1 mouse cellular context compared by ENCODE assay signal in genomic region chr4:43043644-43044357, GRCm38 (mm10).
TF ChIP-seq lines count a peak whose summit lies in the region.

No protein-coding gene starts in this region.

TF ChIP-seq in CH12.LX, 34 proteins besides CTCF, POLR2A, EP300 and RAD21 (continued from another document):
- no peak for TF ChIP-seq MAX (IDR thresholded peaks at IDR 0.05; ENCODE audit: low read length)
- TF ChIP-seq CHD1 (IDR thresholded peaks at IDR 0.05; ENCODE audit: low read depth, low read length), result no peak
- TF ChIP-seq TBP (conservative IDR thresholded peaks at IDR 0.05; ENCODE audit: low read depth, low read length), result 0 out of 2 replicates have a peak, but pooled peaks have one; percentile 24
- TF ChIP-seq RCOR1 (conservative IDR thresholded peaks at IDR 0.05; ENCODE audit: low read depth, low read length), result no peak
- TF ChIP-seq NRF1 (IDR thresholded peaks at IDR 0.05; ENCODE audit: low read depth, low read length), result no peak
- no peak for TF ChIP-seq GABPA (IDR thresholded peaks at IDR 0.05; ENCODE audit: insufficient replicate concordance, low read depth, low read length)
- no peak for TF ChIP-seq KAT2A (IDR thresholded peaks at IDR 0.05; ENCODE audit: insufficient replicate concordance, low read length)
- TF ChIP-seq POLR2AphosphoS2 (IDR thresholded peaks at IDR 0.05; ENCODE audit: low read depth, low read length), result no peak
TF ChIP-seq in CH12.LX: peak in this region for 5.
